Mouse (Mus musculus): Measurements from ENCODE around the gene Efna4. TPM values are rescaled to one million over a fixed set of nuclear protein-coding genes. Genes with fewer than 3 reads are reported as not detected.

Efna4 gene
- polyA plus RNA-seq, 1 experiment: 0.64 TPM

- WGBS: 80% methylated on average over 5 of the region's 5 CpGs
- no peak overlapping the region for H3K27ac ChIP-seq (ENCODE audit: insufficient read depth, low read length)
- H3K4me3 ChIP-seq (replicated peaks; ENCODE audit: insufficient read depth, low read depth, low read length): no peak overlapping the region
- H3K4me1 ChIP-seq (ENCODE audit: control insufficient read depth, insufficient read depth, low read length): peaks cover 5% of the 10 kb centered on the region; the same call in 1 of the 2 replicates
- DNase-seq: no peak
- H3K27me3 ChIP-seq (ENCODE audit: control insufficient read depth, insufficient read depth, low read length): no peaks in the 10 kb centered on the region
- TF ChIP-seq CTCF (IDR thresholded peaks at IDR 0.05; ENCODE audit: borderline replicate concordance, insufficient read depth, low read depth, low read length) (no peak), POLR2A (IDR thresholded peaks at IDR 0.05; ENCODE audit: borderline replicate concordance, insufficient read depth, low read length) (no peak)
Measured at GRCm38 (mm10) chr3:89314340-89314739, 23.5 kb downstream of the Efna4 start.

DNA sequence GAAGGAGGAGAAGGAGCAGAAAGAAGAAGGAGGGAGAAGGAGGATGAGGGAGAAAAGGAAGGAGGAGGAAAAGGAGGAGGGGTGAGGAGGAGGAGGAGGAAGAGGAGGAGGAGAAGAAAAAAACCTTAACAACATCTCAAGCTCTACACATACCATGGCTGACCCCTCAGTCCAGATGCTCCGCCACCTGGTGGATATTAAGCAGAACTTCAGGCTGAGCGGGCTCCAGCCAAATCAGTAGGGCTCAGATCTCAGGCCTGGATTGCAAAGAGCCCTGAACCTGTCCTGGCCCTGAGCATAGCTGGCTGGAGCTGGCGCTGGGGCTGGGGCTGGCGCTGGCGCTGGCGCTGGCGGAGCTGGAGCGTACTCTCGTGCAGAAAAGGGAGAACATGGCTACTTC lies 29.7 kb downstream of the Efna4 start:
- peak; percentile 63 to 65 for DNase-seq
- Histone ChIP-seq H3K27me3 (ENCODE audit: control insufficient read depth, insufficient read depth, low read length) (no peaks in the 10 kb centered on the region), H3K4me1 (ENCODE audit: control insufficient read depth, insufficient read depth, low read length) (no peaks in the 10 kb centered on the region), H3K4me3 (replicated peaks; ENCODE audit: insufficient read depth, low read depth, low read length) (no peak overlapping the region), H3K27ac (ENCODE audit: insufficient read depth, low read length) (no peak overlapping the region)
- 2% methylated on average over 9 of the region's 9 CpGs for WGBS
- TF ChIP-seq CTCF (IDR thresholded peaks at IDR 0.05; ENCODE audit: borderline replicate concordance, insufficient read depth, low read depth, low read length) (peak; percentile 89), POLR2A (IDR thresholded peaks at IDR 0.05; ENCODE audit: borderline replicate concordance, insufficient read depth, low read length) (no peak)

DNA sequence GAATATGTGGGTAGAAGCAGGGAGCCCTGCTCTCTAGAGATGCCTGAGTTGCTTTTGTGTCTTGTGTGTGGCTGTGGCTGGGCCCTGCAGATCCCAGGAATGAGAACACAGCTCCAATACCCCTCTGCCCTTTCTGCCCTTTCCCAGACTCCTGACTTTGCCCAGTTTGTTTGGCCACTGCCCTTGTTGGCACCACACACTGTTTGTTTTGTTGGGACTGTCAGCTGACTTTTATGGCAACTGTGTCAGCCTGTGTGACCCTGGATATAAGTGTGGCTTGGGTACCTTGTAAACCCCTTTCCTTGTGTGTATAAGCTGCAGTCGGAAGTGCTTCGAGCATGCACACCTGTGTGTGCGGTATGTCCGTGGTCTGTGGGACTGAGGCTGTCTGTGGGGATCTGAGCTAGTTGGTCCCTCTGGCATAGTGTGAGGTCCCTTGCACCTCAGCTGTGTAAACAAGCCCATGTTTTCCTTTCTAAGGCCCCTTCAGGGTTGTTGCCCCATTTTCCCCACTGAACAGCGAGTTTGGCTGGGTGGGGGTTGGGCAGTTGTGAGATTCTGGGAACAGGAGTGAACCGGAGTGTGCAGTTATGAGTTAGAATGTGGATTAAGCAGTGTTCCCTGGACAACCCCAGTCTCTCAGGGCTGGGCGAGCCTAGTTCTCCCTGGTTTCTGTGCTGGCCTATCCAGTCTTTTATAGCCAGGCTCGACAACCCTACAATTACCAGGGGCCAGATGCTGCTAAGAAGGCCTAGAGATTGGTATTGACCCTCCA lies 32.1 kb downstream of the Efna4 start:
- no peaks in the 10 kb centered on the region for H3K4me1 ChIP-seq (ENCODE audit: control insufficient read depth, insufficient read depth, low read length)
- TF ChIP-seq CTCF (IDR thresholded peaks at IDR 0.05; ENCODE audit: borderline replicate concordance, insufficient read depth, low read depth, low read length) (no peak), POLR2A (IDR thresholded peaks at IDR 0.05; ENCODE audit: borderline replicate concordance, insufficient read depth, low read length) (no peak)
- H3K27ac ChIP-seq (ENCODE audit: insufficient read depth, low read length): no peak overlapping the region
- WGBS: 83% methylated on average over 8 of the region's 8 CpGs
- DNase-seq: no peak
- no peak overlapping the region for H3K4me3 ChIP-seq (replicated peaks; ENCODE audit: insufficient read depth, low read depth, low read length)
- no peaks in the 10 kb centered on the region for H3K27me3 ChIP-seq (ENCODE audit: control insufficient read depth, insufficient read depth, low read length)

GRCm38 (mm10) chr3:89305105-89305504 lies 32.7 kb downstream of the Efna4 start:
- no peaks in the 10 kb centered on the region for H3K27me3 ChIP-seq (ENCODE audit: control insufficient read depth, insufficient read depth, low read length)
- H3K4me1 ChIP-seq (ENCODE audit: control insufficient read depth, insufficient read depth, low read length): no peaks in the 10 kb centered on the region
- TF ChIP-seq CTCF (IDR thresholded peaks at IDR 0.05; ENCODE audit: borderline replicate concordance, insufficient read depth, low read depth, low read length): no peak
- no peak for TF ChIP-seq POLR2A (IDR thresholded peaks at IDR 0.05; ENCODE audit: borderline replicate concordance, insufficient read depth, low read length)
- no peak for DNase-seq
- no peak overlapping the region for H3K4me3 ChIP-seq (replicated peaks; ENCODE audit: insufficient read depth, low read depth, low read length)
- 70% methylated on average over 4 of the region's 4 CpGs for WGBS
- H3K27ac ChIP-seq (ENCODE audit: insufficient read depth, low read length): no peak overlapping the region

DNA sequence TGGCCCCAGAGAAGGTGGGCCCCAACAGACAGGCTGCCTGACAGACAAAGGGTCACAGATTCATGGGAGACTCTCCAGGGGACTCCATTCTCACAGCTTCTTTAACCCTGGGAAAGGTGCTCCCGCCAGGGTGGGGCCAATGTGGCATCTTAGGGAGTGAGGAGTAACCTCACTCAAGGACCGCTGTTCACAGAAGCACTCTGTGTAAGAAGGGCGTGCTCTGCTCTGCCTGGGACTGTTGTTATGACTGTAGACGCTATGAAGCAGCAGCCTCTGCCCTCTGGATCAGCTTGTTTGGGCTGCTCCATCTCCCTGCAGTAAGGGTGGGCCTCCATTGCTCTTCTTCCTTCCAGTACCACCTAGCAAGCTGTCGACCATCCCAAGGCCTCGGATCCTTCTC lies 33.4 kb downstream of the Efna4 start:
- H3K27me3 ChIP-seq (ENCODE audit: control insufficient read depth, insufficient read depth, low read length): no peaks in the 10 kb centered on the region
- no peak overlapping the region for H3K27ac ChIP-seq (ENCODE audit: insufficient read depth, low read length)
- H3K4me3 ChIP-seq (replicated peaks; ENCODE audit: insufficient read depth, low read depth, low read length): no peak overlapping the region
- no peak for DNase-seq
- H3K4me1 ChIP-seq (ENCODE audit: control insufficient read depth, insufficient read depth, low read length): no peaks in the 10 kb centered on the region
- 63% methylated on average over 6 of the region's 6 CpGs for whole genome bisulfite sequencing
- TF ChIP-seq POLR2A (IDR thresholded peaks at IDR 0.05; ENCODE audit: borderline replicate concordance, insufficient read depth, low read length): no peak
- TF ChIP-seq CTCF (IDR thresholded peaks at IDR 0.05; ENCODE audit: borderline replicate concordance, insufficient read depth, low read depth, low read length): no peak

DNA sequence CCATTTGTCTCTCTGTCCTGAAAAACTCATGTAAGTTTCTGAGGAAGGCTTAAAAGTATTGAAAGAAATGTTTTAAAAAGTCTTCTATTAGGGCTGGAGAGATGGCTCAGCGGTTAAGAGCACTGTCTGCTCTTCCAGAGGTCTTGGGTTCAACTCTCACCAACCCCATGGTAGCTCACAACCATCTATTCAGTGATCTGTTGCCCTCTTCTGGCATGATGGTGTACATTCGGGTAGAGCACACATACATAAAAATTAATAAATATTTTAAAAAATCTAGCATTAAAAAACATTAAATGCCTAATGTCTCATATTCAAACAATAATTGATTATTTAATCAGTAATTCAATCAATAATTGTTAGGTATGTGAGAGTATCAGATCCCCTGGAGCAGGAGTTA lies 37.3 kb downstream of the Efna4 start:
- Histone ChIP-seq H3K4me3 (replicated peaks; ENCODE audit: insufficient read depth, low read depth, low read length) (no peak overlapping the region), H3K27ac (ENCODE audit: insufficient read depth, low read length) (no peak overlapping the region), H3K4me1 (ENCODE audit: control insufficient read depth, insufficient read depth, low read length) (no peaks in the 10 kb centered on the region), H3K27me3 (ENCODE audit: control insufficient read depth, insufficient read depth, low read length) (no peaks in the 10 kb centered on the region)
- 75% methylated on average over 2 of the region's 2 CpGs for WGBS
- DNase-seq: no peak
- TF ChIP-seq CTCF (IDR thresholded peaks at IDR 0.05; ENCODE audit: borderline replicate concordance, insufficient read depth, low read depth, low read length) (no peak), POLR2A (IDR thresholded peaks at IDR 0.05; ENCODE audit: borderline replicate concordance, insufficient read depth, low read length) (no peak)

DNA sequence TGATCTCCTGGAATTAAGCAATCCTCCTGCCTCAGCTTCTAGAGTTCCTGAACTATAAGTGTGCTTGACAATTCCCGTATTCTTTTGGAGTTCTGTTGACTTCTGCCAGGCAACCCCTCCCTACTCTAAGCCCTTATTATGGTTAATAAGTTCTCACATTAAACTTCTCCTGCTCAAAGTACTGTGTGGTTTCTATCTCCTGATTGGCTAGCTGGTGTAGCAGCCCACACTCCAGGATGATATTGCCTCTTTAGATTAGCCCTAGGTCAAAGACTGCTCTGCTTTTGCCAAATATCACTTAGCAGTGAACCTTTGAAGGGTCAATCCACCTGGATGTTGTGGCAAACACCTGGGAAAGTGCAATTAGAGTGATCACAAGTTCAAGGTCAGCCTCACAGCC lies 37.8 kb downstream of the Efna4 start:
- WGBS: 59% methylated on average over 1 of the region's 1 CpGs
- Histone ChIP-seq H3K4me1 (ENCODE audit: control insufficient read depth, insufficient read depth, low read length) (no peaks in the 10 kb centered on the region), H3K27ac (ENCODE audit: insufficient read depth, low read length) (no peak overlapping the region), H3K4me3 (replicated peaks; ENCODE audit: insufficient read depth, low read depth, low read length) (no peak overlapping the region), H3K27me3 (ENCODE audit: control insufficient read depth, insufficient read depth, low read length) (no peaks in the 10 kb centered on the region)
- no peak for DNase-seq
- TF ChIP-seq POLR2A (IDR thresholded peaks at IDR 0.05; ENCODE audit: borderline replicate concordance, insufficient read depth, low read length) (no peak), CTCF (IDR thresholded peaks at IDR 0.05; ENCODE audit: borderline replicate concordance, insufficient read depth, low read depth, low read length) (no peak)

DNA sequence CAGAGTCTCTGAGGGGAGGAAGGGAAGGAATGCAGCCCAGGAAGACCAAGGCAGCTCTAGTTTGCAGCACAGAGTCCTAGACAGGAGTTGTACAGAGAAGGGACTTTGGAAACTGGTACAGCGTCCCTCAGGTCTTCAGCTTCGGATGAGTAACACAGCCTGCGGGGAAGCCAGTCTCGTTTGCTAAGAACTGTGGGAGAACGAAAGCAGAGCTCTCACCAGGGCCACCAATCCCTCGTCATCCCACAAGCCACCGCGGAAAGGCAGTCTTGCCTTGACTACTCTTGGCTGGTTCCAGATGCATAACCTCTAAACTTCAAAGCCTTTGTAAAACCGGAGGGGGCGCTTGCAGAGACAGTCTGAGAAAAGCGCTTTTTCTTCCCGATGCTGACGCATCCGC lies 38.3 kb downstream of the Efna4 start:
- no peak for DNase-seq

More for the DNA sequence above, 38.3 kb downstream of the Efna4 start:
- Histone ChIP-seq H3K4me3 (replicated peaks; ENCODE audit: insufficient read depth, low read depth, low read length) (peak overlapping the region; percentile 9), H3K27ac (ENCODE audit: insufficient read depth, low read length) (no peak overlapping the region), H3K4me1 (ENCODE audit: control insufficient read depth, insufficient read depth, low read length) (no peaks in the 10 kb centered on the region), H3K27me3 (ENCODE audit: control insufficient read depth, insufficient read depth, low read length) (no peaks in the 10 kb centered on the region)
- no peak for TF ChIP-seq POLR2A (IDR thresholded peaks at IDR 0.05; ENCODE audit: borderline replicate concordance, insufficient read depth, low read length)
- WGBS: 5% methylated on average over 14 of the region's 14 CpGs
